Mouse (Mus musculus) heart, adult 11 months (tissue): ENCODE data around the gene Gpr183.

Experiments
- DNase-seq: peaks from one replicate; pipeline ENCODE4 v3.0.0; 2022

Gene Gpr183

GRCm38 (mm10) chr14:121964990-121965389 is at the start of gene Gpr183:
Gpr183 (minus strand) TSS chr14:121965195.
- peak; percentile 94 for DNase-seq

- peak; percentile 98 for DNase-seq
Measured at GRCm38 (mm10) chr14:122013417-122013951, 48.5 kb upstream of the Gpr183 start.

DNA sequence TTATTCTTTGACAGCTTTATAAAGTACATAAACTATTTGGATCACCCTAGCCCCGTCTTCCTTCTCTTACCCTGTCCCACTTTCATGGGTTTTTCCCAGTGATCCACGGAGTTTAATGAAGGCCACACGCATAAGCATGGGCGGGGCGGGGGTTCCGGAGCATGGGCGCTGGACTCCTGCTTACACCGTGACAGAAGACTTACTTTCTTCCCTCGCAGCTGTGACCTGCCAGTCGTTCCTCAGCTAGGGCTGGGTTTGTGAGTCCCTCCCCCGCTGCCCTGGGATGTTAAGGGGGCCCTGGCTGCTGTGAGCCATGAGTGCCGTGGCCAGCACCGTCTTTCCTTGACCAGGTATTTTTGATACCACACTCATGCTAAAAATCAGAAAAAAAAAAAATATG is 47.8 kb upstream of the Gpr183 start:
- no peak for DNase-seq

DNA sequence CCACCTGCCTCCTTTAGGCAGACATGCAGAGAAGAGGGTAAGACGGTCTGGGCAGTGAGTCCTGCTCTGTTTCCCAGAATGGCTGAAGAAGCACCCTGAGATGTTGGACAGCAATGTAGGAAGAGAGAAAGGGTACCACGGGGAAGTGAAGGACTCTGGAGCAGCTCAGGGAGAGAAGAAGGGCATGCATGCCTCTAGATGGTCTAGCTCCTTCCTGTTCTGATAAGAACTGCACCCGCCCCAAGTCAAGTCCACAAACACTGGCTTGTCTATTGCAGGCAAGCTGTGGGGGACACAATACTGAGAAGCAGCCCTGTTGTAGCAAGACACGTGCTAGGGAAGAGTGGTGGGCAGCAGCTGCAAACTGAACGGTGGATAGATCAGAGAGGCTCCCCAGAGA is 47.2 kb upstream of the Gpr183 start:
- no peak for DNase-seq

DNA sequence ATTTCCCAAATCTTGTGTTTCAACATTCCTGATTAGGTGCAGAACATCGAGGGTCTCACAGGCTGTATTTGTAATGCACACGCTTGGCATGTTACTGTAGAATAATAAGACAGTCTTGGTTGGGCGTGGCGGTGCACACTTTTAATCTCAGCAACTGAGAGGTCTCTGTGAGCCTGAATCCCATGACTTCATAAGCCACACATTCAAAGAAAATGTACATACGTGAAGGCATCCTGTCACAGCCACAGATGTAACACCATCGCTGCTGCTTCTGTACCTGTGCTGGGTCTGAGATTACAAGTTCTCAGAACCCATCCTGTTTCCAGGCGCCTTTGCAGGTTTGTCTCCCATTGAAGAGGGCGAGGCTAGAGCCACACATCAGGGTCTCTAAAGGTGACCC is 46.8 kb upstream of the Gpr183 start:
- DNase-seq: no peak

GRCm38 (mm10) chr14:122010301-122010700 is 45.3 kb upstream of the Gpr183 start:
- peak; percentile 96 for DNase-seq

- peak; percentile 98 for DNase-seq
Measured at GRCm38 (mm10) chr14:122009502-122009901, 44.5 kb upstream of the Gpr183 start.

DNA sequence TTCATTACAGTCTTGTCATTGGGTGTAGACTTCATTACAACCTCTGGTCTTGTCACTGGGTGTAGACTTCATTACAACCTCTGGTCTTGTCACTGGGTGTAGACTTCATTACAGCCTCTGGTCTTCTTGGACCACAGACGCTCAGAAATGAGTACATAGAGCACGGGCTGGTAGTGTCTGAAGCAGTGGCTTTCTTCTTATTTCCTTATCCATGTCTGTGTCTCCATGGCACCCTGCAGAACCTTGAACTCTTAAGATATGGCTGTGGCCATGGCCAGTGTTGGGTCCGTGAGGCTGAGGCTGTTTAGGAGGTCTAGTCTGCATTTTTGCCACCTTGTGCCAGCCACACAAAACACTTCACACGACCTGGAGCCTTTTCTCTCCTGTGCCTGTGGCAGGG is 43.3 kb upstream of the Gpr183 start:
- DNase-seq: no peak

GRCm38 (mm10) chr14:122003812-122004211 is 38.8 kb upstream of the Gpr183 start:
- no peak for DNase-seq

DNA sequence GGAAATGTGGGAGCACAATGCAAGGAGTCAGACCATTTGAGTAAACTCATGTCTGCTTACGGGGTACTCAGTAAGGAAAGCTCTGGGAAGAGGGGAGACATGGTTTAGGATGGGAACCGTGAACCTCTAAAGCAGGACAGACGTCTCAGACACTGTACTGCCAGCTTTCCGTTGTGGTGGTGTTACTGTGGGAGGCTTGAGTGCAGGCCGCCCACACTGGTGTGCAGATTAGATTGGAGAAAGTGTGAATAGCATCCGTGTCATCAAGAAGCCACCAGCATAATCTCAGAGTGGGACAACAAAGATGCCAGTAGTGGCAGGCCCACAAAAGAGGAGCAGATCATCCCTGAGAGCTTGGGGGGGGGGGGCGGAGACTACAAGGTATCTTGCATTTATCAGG is 37.2 kb upstream of the Gpr183 start:
- peak; percentile 49 for DNase-seq

DNA sequence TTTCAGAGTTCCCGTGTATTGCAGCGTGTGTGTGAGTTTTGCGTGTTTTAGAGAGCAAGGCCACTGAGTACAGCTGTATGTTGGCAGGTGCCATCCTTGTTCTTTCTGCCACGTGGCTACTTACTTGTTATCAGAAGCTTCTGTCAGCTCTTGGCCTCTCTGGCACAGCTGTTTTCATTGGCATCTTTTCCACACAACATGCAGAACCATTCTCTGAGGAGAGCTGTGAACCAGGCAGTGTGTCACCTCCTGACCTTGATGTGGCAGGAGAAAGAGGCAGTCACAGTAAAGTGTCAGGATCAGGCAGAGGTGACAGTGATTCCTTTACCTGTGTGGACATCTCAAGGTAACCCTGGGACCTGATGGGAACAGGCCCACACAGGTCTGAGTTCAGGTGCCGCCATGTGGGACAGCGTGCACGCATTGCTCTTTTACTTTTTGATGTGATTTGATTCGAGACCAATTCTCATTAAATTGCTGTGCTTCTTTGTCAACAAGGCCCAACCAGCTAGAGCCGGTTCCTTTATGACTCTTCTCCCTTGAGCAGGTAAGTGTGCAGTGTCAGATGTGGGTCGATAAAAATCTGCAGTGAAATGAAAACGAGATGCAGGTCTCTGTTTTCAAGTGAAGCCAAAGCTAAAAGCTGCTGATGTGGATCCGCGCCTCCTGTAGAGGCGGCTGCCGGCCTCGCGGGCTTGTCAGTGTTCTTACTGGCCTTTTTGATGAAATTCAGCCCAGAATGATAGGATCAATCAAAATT is 35.5 kb upstream of the Gpr183 start:
- peak; percentile 86 for DNase-seq

- peak; percentile 41 for DNase-seq
Measured at GRCm38 (mm10) chr14:121999455-121999854, 34.5 kb upstream of the Gpr183 start.

DNA sequence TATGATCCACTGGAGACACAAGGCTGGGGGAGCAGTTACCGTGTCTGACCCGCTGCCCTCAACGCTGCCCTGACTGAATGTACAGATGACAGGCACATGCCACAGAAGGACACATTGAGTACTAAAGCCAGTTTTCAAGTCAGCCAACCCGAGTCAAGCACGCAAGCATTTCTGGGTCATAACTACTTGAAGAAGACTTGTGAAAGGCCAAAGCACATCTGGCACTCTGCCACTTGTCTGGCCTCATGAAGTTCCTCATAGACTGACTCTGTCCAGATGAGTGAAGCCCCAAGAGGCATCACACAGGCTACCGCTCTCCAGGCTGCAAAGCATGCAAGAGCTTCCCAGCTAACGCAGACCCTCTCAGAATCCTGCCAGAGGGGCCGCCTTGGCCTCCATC is 31.8 kb upstream of the Gpr183 start:
- DNase-seq: peak; percentile 98

DNA sequence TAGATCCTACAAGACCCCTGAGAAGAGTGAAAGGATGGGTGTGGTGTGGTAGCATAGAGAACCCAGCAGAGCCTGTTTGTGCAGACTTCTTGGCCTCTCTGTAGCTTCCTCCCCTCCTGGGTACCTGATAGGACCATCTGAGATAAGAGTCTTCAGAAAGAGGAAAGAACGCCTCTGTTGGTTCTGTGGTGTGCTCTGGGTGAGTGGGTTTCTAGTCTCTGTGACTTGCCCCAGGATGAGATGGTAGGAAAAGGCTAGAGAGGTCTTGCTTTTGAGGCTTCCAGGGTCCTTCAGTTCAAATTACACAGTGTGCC is 30.5 kb upstream of the Gpr183 start:
- DNase-seq: no peak

- DNase-seq: peak; percentile 93
Measured at GRCm38 (mm10) chr14:121994846-121995556, 30.0 kb upstream of the Gpr183 start.

GRCm38 (mm10) chr14:121994171-121994700 is 29.2 kb upstream of the Gpr183 start:
- peak; percentile 91 for DNase-seq

GRCm38 (mm10) chr14:121993616-121994015 is 28.6 kb upstream of the Gpr183 start:
- peak; percentile 64 for DNase-seq

- DNase-seq: peak; percentile 83
Measured at GRCm38 (mm10) chr14:121992395-121993280, 27.6 kb upstream of the Gpr183 start.

DNA sequence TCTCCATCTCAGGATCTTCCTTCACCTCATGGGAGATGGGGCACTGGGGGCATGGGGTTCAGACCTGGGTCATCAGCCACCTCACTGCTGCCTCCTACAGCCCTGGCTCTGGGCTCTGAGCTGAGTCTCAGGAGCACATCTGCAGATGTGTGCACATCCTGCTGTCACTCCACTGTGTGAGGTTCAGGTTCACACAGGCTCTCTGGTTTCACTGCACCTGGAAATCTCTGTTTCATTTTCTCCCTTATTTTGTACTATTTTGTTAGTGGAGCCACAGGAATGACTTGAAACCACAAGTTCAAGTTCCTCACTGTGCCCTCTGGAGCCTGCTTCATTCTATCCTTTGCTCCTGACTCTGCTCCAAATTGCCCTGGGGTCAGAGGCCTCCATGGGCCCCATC is 26.9 kb upstream of the Gpr183 start:
- peak; percentile 77 for DNase-seq

- peak; percentile 54 for DNase-seq
Measured at GRCm38 (mm10) chr14:121990897-121991296, 25.9 kb upstream of the Gpr183 start.

DNA sequence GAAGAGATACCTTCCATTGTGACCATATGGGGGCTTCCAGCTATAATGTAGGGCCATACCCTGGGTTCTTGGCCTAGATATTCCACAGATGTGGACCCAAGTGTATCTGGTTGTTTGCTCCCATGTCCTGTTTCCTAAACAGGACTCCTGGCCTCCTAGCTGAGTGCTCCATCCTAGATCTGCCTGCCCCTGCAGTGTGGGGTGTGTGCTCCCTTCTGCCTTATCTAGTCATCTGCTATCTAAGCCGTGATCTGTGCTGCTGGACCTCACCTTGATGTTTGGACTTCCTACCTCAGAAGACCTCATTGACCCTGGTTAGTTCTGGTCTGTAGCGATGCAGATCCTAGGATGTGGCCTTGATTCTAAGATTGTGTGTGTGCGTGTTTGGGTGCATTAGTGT is 24.9 kb upstream of the Gpr183 start:
- peak; percentile 71 for DNase-seq

DNA sequence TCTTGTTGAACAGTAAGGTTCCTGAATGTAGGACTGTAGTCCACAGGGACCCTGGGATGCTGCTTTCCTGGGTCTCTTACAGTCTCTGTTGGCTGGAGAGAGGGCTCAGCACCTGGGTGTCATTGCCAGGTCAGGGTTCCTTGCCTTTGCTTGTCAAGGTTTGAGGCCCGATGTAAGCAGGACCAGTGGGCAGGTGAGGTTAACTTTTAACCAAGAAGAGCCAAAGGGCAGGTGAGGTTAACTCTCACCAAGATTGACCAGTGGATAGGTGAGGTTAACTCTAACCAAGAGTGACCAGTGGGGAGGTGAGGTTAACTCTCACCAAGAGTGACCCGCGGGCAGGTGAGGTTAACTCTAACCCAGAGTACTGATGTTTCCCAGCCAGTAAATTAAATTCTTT is 24.3 kb upstream of the Gpr183 start:
- peak; percentile 78 for DNase-seq

DNA sequence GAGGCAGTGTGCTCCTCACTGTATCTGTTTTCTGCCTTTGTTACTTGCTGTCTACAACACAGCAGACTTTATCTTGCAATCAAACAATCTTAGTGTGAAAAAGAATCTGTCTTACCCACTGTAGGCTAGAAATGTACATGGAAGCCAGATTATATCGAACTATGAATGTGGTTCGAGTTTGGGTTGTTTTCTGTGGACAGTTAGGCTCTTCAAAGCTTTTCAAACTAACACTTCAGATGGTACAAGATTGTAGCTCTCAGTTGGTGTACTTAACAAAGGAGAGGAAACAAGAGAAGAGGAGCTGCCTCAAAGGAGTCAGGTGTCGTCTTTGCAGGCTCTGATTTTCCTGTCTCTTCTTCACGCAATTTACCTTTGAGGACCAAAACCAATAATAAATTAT is 22.7 kb upstream of the Gpr183 start:
- peak; percentile 52 for DNase-seq
